Mouse (Mus musculus) heart, postnatal 0 days (tissue): ENCODE data around the gene Flrt1. TPM values are rescaled to one million over a fixed set of nuclear protein-coding genes. Genes with fewer than 3 reads are reported as not detected.
A peak's percentile ranks its signal among the peaks of the same experiment; 100 is the strongest.

Experiments
- ATAC-seq: fragments of 200-750 bp; cut with Nextera tagmentation; 2 replicates; pipeline ENCODE4 v1.8.0; 2017; ENCODE audit warnings: low read depth, moderate number of reproducible peaks, moderate library complexity; ENCODE audit not compliant: insufficient read depth
- DNase-seq: peaks from one replicate; pipeline ENCODE4 v3.0.0-alpha.2; 2016; ENCODE audit warnings: low spot score
- H3K27ac ChIP-seq: fragments of 300-500 bp; sonication (generic); 2 replicates; pipeline ENCODE4 v1.5.1; 2014; ENCODE audit warnings: low read depth, mild to moderate bottlenecking
- H3K27me3 ChIP-seq: fragments of 300-500 bp; sonication (generic); 2 replicates; pipeline ENCODE4 v1.6.1; 2014; ENCODE audit warnings: low read length, mixed read lengths; ENCODE audit not compliant: control insufficient read depth, insufficient read depth
- H3K36me3 ChIP-seq: fragments of 300-500 bp; sonication (generic); replicated peaks from 2 replicates; pipeline ENCODE4 v1.6.1; 2014; ENCODE audit warnings: low read length, mixed read lengths; ENCODE audit not compliant: control insufficient read depth, insufficient read depth
- H3K4me1 ChIP-seq: fragments of 300-500 bp; sonication (generic); 2 replicates; pipeline ENCODE4 v1.6.1; 2014; ENCODE audit warnings: antibody characterized with exemption; ENCODE audit not compliant: control insufficient read depth, insufficient read depth
- H3K4me2 ChIP-seq: fragments of 300-500 bp; sonication (generic); 2 replicates; pipeline ENCODE4 v1.6.1; 2014; ENCODE audit warnings: low read depth, mild to moderate bottlenecking, low read length, moderate library complexity
- H3K4me3 ChIP-seq: fragments of 300-500 bp; sonication (generic); 2 replicates; pipeline ENCODE4 v1.5.1; 2014; ENCODE audit warnings: low read depth, low read length
- H3K9ac ChIP-seq: fragments of 300-500 bp; sonication (generic); replicated peaks from 2 replicates; pipeline ENCODE4 v1.6.1; 2014; ENCODE audit warnings: low read depth, low read length, mixed read lengths
- H3K9me3 ChIP-seq: fragments of 300-500 bp; sonication (generic); replicated peaks from 2 replicates; pipeline ENCODE4 v1.6.1; 2016; ENCODE audit warnings: low read length; ENCODE audit not compliant: control insufficient read depth
- CTCF ChIP-seq: IDR thresholded peaks from 2 replicates; pipeline ENCODE4 v1.5.1; 2016; ENCODE audit warnings: antibody characterized with exemption, control low read depth, low read depth
- EP300 ChIP-seq: IDR thresholded peaks from 2 replicates; pipeline ENCODE4 v1.6.1; 2016; ENCODE audit warnings: antibody characterized with exemption, low read depth
- WGBS: fragments of 180-500 bp; shearing (Covaris S2); extraction: QIAGEN DNeasy Blood & Tissue Kit; methylation state at CpG from one replicate; pipeline ENCODE4 v1.1.7; 2014; 5-methylcytosine and 5-hydroxymethylcytosine counted together
- polyA plus RNA-seq: library from polyadenylated mRNA; unstranded; fragments of >200 nt; fragmentation: Nextera tagmentation; extraction: Ambion mirVana; gene quantifications from 2 replicates; pipeline ENCODE4 v1.2.1, GENCODE M21; 2015
- total RNA-seq: library from RNA; depleted of rRNA; stranded (reverse); fragments of >200 nt; gene quantifications from 2 replicates; pipeline ENCODE4 v1.2.3, GENCODE M21; 2014; ENCODE audit warnings: low replicate concordance

Flrt1 gene
- total and polyA plus RNA-seq, 2 experiments from 2014 or later: 0.23 to 1.0 TPM

DNA sequence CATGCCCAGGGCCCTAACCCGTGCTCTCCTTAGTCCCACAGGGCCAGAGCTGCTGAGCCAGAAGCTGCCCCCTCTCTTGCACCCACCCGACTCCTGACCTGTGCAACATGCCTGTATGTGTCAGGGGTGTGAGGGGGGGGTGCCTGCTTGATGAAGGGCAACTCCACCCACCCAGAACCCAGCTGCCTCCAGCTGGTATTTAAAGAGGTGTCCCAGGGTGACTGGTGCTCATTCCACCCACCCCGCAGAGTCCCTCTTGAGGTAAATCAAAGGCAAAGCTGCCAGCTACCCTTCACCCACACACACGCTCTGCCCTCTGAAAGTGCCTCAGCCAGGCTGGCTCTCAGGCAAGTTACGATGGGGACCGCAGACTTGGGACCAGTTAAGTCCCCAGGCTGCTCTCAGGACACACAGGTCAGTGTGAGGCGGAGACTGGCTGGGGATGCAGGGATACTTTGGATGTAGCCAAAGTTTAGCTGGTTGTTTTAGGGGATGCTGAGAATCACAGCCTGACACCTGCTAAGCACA is 43.7 kb upstream of the Flrt1 start:
- H3K9ac ChIP-seq: no peak overlapping the region
- peak; percentile 22; the same call in 1 of the 2 replicates for ATAC-seq
- peaks cover 42% of the 10 kb centered on the region for H3K4me1 ChIP-seq
- no peak overlapping the region for H3K27ac ChIP-seq
- H3K36me3 ChIP-seq: no peaks in the 10 kb centered on the region
- no peak for TF ChIP-seq EP300
- no peak for TF ChIP-seq CTCF
- H3K4me2 ChIP-seq: no peak overlapping the region
- H3K27me3 ChIP-seq: no peaks in the 10 kb centered on the region
- no peak overlapping the region for H3K4me3 ChIP-seq
- WGBS: 71% methylated on average over 7 of the region's 7 CpGs
- H3K9me3 ChIP-seq: no peaks in the 10 kb centered on the region
- DNase-seq: no peak

DNA sequence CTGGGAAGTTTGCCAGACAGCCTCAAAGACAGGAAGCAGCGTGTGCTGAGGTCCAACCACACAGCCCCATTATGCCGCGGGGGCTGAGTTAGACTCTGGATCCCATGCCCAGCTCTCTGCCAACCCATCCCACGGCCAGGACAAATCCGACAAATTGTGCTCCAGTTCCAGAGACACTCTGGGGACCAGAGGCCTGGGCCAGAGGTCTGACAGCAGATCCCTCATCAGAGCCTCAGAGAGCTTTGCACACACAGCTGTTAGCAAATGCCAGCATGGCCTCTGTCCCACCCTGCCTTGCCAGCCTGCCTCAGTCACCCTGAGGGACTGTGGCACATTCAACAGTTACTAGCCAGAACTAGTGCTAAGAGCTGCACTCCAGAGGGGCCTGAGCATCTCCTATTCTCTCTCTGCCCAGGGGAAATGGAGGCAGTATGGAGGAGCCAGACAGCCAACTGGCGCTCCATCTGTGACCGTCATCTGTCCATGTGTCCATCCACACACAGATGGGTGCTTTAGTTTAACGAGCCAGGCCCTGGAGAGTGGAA is 43.1 kb upstream of the Flrt1 start:
- Histone ChIP-seq H3K4me2 (no peak overlapping the region), H3K9me3 (no peaks in the 10 kb centered on the region), H3K4me3 (no peak overlapping the region), H3K9ac (no peak overlapping the region), H3K4me1 (peaks cover 45% of the 10 kb centered on the region), H3K27me3 (no peaks in the 10 kb centered on the region), H3K36me3 (no peaks in the 10 kb centered on the region), H3K27ac (no peak overlapping the region)
- no peak for TF ChIP-seq EP300
- TF ChIP-seq CTCF: no peak
- 58% methylated on average over 8 of the region's 8 CpGs for WGBS
- DNase-seq (no peak), ATAC-seq (no peak)

DNA sequence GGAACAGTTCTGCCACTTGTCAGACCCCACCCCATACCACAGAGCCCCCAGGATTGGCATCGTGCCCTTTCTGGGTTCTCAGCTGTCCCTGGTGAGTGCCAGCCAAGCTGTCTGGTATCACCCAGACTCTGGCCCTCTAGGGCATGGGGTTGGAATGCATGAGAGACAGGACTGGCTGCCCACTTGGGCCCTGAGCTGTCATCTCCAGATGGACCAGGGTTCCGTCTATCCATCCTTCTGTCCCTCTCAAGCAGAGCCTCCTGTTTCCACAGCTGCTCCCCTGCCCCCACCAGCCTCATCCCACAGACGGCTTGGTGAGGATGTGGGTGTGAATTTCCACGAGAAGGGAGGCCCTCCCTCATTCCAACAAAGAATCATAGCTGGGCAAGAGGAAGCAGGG is 42.6 kb upstream of the Flrt1 start:
- Histone ChIP-seq H3K9ac (no peak overlapping the region), H3K27me3 (no peaks in the 10 kb centered on the region), H3K4me1 (peaks cover 50% of the 10 kb centered on the region), H3K9me3 (no peaks in the 10 kb centered on the region), H3K36me3 (no peaks in the 10 kb centered on the region), H3K27ac (no peak overlapping the region), H3K4me3 (no peak overlapping the region), H3K4me2 (no peak overlapping the region)
- no peak for TF ChIP-seq EP300
- TF ChIP-seq CTCF: no peak
- ATAC-seq (no peak), DNase-seq (no peak)
- 49% methylated on average over 4 of the region's 4 CpGs for WGBS

DNA sequence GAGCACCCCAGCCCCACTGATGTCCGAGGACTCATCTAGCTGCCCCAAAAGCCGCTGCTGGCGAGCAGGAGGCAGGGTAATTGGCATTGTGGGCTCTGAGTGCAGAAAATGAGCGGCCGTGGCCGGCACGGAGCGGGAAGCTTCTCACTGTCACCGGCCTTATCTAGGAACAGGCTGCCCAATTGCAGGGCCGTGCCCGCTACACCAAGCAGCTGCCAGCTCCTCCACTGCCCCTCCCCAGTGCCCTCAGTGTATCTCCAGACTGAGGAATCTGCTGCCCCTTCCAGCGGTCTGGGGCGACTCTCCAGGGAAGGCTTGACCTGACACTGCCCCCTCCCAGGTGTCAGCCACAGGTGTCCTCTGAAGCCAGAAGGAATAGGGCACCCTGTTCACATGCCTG is 40.8 kb upstream of the Flrt1 start:
- H3K9ac ChIP-seq: no peak overlapping the region
- H3K36me3 ChIP-seq: no peaks in the 10 kb centered on the region
- peaks cover 48% of the 10 kb centered on the region for H3K4me1 ChIP-seq
- H3K27ac ChIP-seq: no peak overlapping the region
- DNase-seq (no peak), ATAC-seq (no peak)
- H3K4me2 ChIP-seq: 0 out of 2 replicates have a peak overlapping the region, but pooled peaks have one; percentile 16
- H3K9me3 ChIP-seq: no peaks in the 10 kb centered on the region
- H3K27me3 ChIP-seq: no peaks in the 10 kb centered on the region
- TF ChIP-seq EP300 (no peak), CTCF (no peak)
- 39% methylated on average over 13 of the region's 13 CpGs for WGBS
- no peak overlapping the region for H3K4me3 ChIP-seq

DNA sequence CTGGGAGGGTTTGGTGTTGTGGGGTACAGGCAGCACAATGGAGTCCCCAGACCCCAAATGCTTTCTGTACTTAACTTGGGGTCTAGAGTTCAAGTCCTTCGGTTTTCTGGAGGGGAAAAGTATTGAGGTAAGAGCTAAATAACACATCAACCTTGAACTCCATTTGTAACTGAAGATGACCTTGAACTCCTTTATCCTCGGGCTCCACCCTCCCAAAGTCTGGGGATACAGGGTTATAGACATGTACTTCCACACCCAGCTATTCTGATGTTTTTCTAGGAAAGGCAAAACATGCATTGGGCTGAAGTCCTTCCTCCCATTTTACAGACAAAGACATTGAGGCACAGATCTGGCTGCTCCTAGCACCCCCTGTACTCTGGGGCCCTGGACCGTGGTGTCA is 38.9 kb upstream of the Flrt1 start:
- Histone ChIP-seq H3K4me2 (peak overlapping the region; percentile 60), H3K4me3 (peak overlapping the region; percentile 41), H3K4me1 (peaks cover 37% of the 10 kb centered on the region), H3K36me3 (no peaks in the 10 kb centered on the region), H3K27me3 (no peaks in the 10 kb centered on the region), H3K9me3 (no peaks in the 10 kb centered on the region), H3K9ac (no peak overlapping the region), H3K27ac (no peak overlapping the region)
- DNase-seq (no peak), ATAC-seq (no peak)
- TF ChIP-seq CTCF (no peak), EP300 (no peak)
- WGBS: 73% methylated on average over 3 of the region's 3 CpGs

DNA sequence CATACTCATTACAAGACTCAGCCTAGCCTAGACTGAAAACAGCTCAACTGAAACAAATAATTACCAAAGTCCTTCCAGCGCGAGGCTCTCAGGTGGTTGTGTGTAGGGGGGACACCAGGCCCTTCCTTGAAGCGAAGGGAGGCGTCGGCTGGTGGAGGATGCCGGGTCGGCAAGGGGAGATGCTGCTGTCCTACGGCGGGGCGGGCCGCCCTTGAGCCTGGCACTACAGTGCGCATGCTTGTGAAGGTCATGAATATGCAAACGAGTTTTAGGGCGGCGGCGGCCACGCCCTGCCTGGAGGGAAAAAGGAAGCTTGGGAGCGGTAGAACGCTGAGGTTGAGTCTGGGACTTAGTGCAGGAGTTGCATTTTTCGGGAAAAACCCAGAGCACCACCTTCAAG is 38.3 kb upstream of the Flrt1 start:
- peak; percentile 80 for ATAC-seq
- H3K9ac ChIP-seq: peak overlapping the region; percentile 4; the same call in 1 of the 2 replicates
- WGBS: 3% methylated on average over 20 of the region's 20 CpGs

More for the DNA sequence above, 38.3 kb upstream of the Flrt1 start:
- Histone ChIP-seq H3K4me2 (peak overlapping the region; percentile 60), H3K27ac (0 out of 2 replicates have a peak overlapping the region, but pooled peaks have one; percentile 8), H3K36me3 (no peaks in the 10 kb centered on the region), H3K9me3 (no peaks in the 10 kb centered on the region), H3K4me3 (peak overlapping the region; percentile 41), H3K4me1 (peaks cover 32% of the 10 kb centered on the region), H3K27me3 (no peaks in the 10 kb centered on the region)
- TF ChIP-seq EP300 (no peak), CTCF (no peak)
- DNase-seq: peak; percentile 75
